Mouse (Mus musculus) liver, adult 2 months (tissue): Measurements from ENCODE around the gene Tmem132d. TPM values are rescaled to one million over a fixed set of nuclear protein-coding genes. Genes with fewer than 3 reads are reported as not detected.

ENCODE experiments used
- DNase-seq: peaks from one replicate; pipeline ENCODE4 v3.0.0-alpha.2; 2011; ENCODE audit warnings: low read depth, low spot score; ENCODE audit errors: extremely low read depth
- H3K27ac ChIP-seq: fragments of 200-500 bp; replicated peaks from 2 replicates; pipeline ENCODE4 v1.5.1; 2012; ENCODE audit warnings: low read depth, mild to moderate bottlenecking, control low read depth, inconsistent platforms, low read length; ENCODE audit not compliant: insufficient read depth
- H3K27me3 ChIP-seq: fragments of 200-500 bp; 2 replicates; pipeline ENCODE4 v1.6.1; 2012; ENCODE audit warnings: mild to moderate bottlenecking, moderate library complexity, low read length, inconsistent platforms; ENCODE audit not compliant: control insufficient read depth, insufficient read depth
- H3K36me3 ChIP-seq: fragments of 200-500 bp; 2 replicates; pipeline ENCODE4 v1.6.1; 2012; ENCODE audit warnings: low read length, inconsistent platforms; ENCODE audit not compliant: control insufficient read depth, insufficient read depth
- H3K4me1 ChIP-seq: fragments of 200-500 bp; 2 replicates; pipeline ENCODE4 v1.6.1; 2011; ENCODE audit warnings: low read length; ENCODE audit not compliant: control insufficient read depth, insufficient read depth
- H3K4me3 ChIP-seq: fragments of 200-500 bp; 2 replicates; pipeline ENCODE4 v1.5.1; 2011; ENCODE audit warnings: low read depth, mild to moderate bottlenecking, control low read depth, low read length, moderate library complexity; ENCODE audit not compliant: insufficient read depth
- H3K79me2 ChIP-seq: fragments of 200-500 bp; 2 replicates; pipeline ENCODE4 v1.6.1; 2012; ENCODE audit warnings: inconsistent platforms, mild to moderate bottlenecking, low read length, moderate library complexity; ENCODE audit not compliant: control insufficient read depth, insufficient read depth
- H3K9ac ChIP-seq: fragments of 200-500 bp; 2 replicates; pipeline ENCODE4 v1.6.1; 2012; ENCODE audit warnings: low read depth, mild to moderate bottlenecking, control low read depth, inconsistent platforms, low read length
- CTCF ChIP-seq: fragments of 200-500 bp; IDR thresholded peaks from 2 replicates; pipeline ENCODE4 v1.5.1; 2011; ENCODE audit warnings: low read depth, low read length, control low read depth
- POLR2A ChIP-seq: fragments of 200-500 bp; IDR thresholded peaks from 2 replicates; pipeline ENCODE4 v1.6.1; 2011; ENCODE audit warnings: low read length, control low read depth; ENCODE audit not compliant: insufficient read depth; ENCODE audit errors: extremely low read depth
- WGBS: fragments of 180-500 bp; shearing (Covaris S2); methylation state at CpG from one replicate; pipeline ENCODE4 v1.1.7; 2018; 5-methylcytosine and 5-hydroxymethylcytosine counted together
- polyA plus RNA-seq: library from polyadenylated mRNA; depleted of rRNA; stranded (reverse); fragments of >200 nt; gene quantifications from 2 replicates; pipeline ENCODE4 v1.2.3, GENCODE M21; 2012
- total RNA-seq: library from RNA; depleted of rRNA; stranded (reverse); fragments of >200 nt; gene quantifications from 2 replicates; pipeline ENCODE4 v1.2.3, GENCODE M21; 2014

Gene Tmem132d
- total and polyA plus RNA-seq, 2 experiments = not detected

DNA sequence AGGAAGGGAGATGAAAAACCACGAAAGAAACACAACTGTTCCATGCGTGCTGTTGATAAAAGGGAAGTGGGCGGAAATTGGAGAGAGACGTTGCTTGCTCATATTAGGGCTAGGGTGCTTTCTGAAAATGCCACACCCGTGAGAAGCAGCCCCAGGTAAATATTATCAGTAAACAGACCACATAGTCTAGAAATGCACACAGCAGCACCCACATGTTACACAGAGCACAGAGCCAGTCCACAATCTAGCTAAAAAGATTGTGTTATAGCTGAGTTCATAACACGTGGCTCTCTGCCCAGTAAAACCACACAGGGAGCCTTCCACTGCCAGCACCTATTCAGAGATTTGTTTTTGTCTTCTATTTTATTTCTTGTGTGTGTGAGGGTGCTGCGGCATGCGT is 617.6 kb downstream of the Tmem132d start:
- Histone ChIP-seq H3K36me3 (no peaks in the 10 kb centered on the region), H3K4me3 (no peak overlapping the region), H3K79me2 (no peaks in the 10 kb centered on the region), H3K4me1 (no peaks in the 10 kb centered on the region), H3K27ac (no peak overlapping the region), H3K27me3 (peaks cover 2% of the 10 kb centered on the region; the same call in 1 of the 2 replicates), H3K9ac (no peak overlapping the region)
- 77% methylated on average over 8 of the region's 8 CpGs for whole genome bisulfite sequencing
- no peak for TF ChIP-seq CTCF
- no peak for TF ChIP-seq POLR2A
- no peak for DNase-seq

DNA sequence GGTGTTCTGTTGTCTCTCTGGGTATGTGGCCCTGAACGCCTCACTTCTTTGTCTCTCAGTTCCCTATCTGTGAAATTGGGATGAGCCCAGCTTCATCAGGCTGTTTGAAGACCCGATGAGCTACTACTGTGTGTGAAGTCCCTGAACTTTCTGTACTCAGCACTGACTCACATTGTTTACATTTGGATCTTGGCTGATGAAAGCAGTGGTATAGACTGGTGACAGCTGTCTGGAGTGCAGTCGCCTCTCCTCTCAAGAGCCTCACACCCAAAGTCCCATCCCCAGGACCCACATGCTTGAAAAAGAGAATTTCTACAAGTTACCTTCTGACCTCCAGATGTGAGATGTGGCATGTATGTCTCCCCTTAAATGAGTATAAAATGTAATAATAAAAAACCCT is 625.5 kb downstream of the Tmem132d start:
- TF ChIP-seq POLR2A = no peak
- no peak overlapping the region for H3K4me3 ChIP-seq
- peaks cover 2% of the 10 kb centered on the region; the same call in 1 of the 2 replicates for H3K27me3 ChIP-seq
- no peaks in the 10 kb centered on the region for H3K79me2 ChIP-seq
- no peaks in the 10 kb centered on the region for H3K36me3 ChIP-seq
- WGBS = 76% methylated on average over 3 of the region's 3 CpGs
- no peaks in the 10 kb centered on the region for H3K4me1 ChIP-seq
- H3K9ac ChIP-seq = no peak overlapping the region
- DNase-seq = no peak
- H3K27ac ChIP-seq = no peak overlapping the region

DNA sequence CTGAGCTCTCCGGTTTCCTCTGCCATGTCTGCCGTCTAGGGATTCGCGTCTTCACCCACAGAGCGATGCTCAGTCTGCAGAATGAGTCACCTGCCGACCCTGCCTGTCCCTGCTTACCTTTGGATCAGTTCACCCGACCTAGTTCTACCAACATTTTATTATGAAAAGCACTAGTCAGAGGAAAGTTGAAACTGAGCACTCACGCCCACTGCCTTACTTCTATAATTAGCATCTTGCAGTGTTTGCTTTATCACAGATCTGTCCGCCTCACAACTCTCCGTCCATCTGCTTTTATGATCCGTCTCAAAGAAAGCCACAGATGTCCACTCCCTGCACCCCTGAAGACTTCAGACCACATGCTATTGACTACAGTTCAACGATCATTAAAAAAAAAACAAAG is 626.0 kb downstream of the Tmem132d start:
- WGBS = 82% methylated on average over 12 of the region's 12 CpGs
- no peaks in the 10 kb centered on the region for H3K4me1 ChIP-seq

DNA sequence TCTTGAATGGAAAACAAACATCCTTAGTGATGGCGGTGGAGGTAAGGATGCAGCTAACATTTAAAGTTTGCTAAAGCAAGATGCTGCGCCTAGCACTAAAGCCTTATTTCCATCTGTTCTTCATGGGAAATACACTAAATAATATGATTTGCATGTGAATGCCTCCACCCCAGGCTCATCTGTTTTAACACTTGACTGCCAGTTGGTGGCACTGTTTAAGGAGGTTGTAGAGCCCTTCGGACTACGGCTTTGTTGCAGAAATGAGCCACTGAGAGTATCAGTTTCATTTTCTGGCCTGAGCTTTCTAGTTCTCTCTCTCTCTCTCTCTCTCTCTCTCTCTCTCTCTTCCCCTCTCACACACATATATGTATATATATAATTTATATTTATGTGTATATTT is 632.0 kb downstream of the Tmem132d start:
- TF ChIP-seq CTCF (no peak), POLR2A (no peak)
- Histone ChIP-seq H3K9ac (no peak overlapping the region), H3K27ac (no peak overlapping the region), H3K4me1 (no peaks in the 10 kb centered on the region), H3K36me3 (no peaks in the 10 kb centered on the region), H3K79me2 (no peaks in the 10 kb centered on the region), H3K27me3 (no peaks in the 10 kb centered on the region; the same call in 1 of the 2 replicates), H3K4me3 (no peak overlapping the region)
- WGBS = 74% methylated on average over 4 of the region's 4 CpGs
- no peak for DNase-seq

More for the DNA sequence above, 626.0 kb downstream of the Tmem132d start:
- no peaks in the 10 kb centered on the region for H3K79me2 ChIP-seq
- DNase-seq = no peak
- H3K9ac ChIP-seq = no peak overlapping the region
- TF ChIP-seq POLR2A = no peak
- TF ChIP-seq CTCF = no peak
- H3K27ac ChIP-seq = no peak overlapping the region
- H3K27me3 ChIP-seq = peaks cover 2% of the 10 kb centered on the region; the same call in 1 of the 2 replicates
- no peaks in the 10 kb centered on the region for H3K36me3 ChIP-seq
- no peak overlapping the region for H3K4me3 ChIP-seq

DNA sequence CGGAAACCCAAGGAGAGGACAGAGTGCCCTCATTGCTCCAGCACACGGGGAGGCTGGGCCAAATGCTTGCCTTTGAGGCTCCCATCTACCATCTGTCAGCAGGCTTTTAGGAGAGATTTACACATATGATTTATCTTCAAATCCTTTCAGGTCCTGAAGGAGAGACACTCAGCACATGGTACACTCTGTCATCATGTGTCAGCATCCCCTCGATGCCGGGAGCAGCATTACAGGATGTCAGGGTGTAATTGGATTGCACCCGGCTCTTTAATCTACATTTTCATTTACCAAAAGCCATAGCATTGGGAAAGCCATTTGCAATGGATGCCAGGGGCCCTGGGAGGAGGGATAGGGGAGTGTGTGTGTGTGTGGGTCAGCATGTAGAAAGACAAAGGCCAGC is 651.7 kb downstream of the Tmem132d start:
- H3K27ac ChIP-seq = no peak overlapping the region
- H3K4me1 ChIP-seq = no peaks in the 10 kb centered on the region
- no peak overlapping the region for H3K9ac ChIP-seq
- DNase-seq = no peak
- WGBS = 78% methylated on average over 5 of the region's 5 CpGs
- H3K36me3 ChIP-seq = no peaks in the 10 kb centered on the region
- no peak overlapping the region for H3K4me3 ChIP-seq
- H3K79me2 ChIP-seq = no peaks in the 10 kb centered on the region
- no peak for TF ChIP-seq POLR2A
- no peak for TF ChIP-seq CTCF
- no peaks in the 10 kb centered on the region; the same call in 1 of the 2 replicates for H3K27me3 ChIP-seq

DNA sequence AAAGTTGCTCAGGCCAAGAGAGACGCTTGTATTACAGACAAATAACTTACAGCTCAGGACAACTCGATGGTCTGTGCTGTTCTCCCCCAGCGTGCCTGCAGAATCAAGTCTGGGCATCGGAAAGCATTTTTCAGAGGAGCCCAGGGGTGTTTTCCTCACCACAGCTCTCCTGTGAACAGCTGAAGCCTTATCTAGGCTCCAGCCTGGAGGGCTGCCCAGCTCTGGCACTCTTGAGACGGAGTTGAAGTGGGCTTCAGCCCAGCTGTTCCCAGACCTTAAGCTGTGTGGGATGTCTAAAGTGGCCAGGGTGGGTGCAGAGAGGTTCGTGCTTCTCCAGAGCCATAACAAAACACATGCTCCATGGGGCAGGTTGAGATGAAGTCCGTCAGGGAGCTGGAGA is 657.1 kb downstream of the Tmem132d start:
- 71% methylated on average over 7 of the region's 7 CpGs for WGBS
- H3K9ac ChIP-seq = no peak overlapping the region
- H3K27me3 ChIP-seq = no peaks in the 10 kb centered on the region; the same call in 1 of the 2 replicates
- no peak overlapping the region for H3K4me3 ChIP-seq
- no peak overlapping the region for H3K27ac ChIP-seq
- no peak for DNase-seq
- no peaks in the 10 kb centered on the region for H3K36me3 ChIP-seq
- H3K4me1 ChIP-seq = no peaks in the 10 kb centered on the region
- no peaks in the 10 kb centered on the region for H3K79me2 ChIP-seq
- TF ChIP-seq CTCF (no peak), POLR2A (no peak)
